Mouse (Mus musculus): Measurements from ENCODE around the gene Trim10. TPM values are rescaled to one million over a fixed set of nuclear protein-coding genes. Genes with fewer than 3 reads are reported as not detected.

Trim10 gene
- polyA plus RNA-seq, 1 experiment: not detected

DNA sequence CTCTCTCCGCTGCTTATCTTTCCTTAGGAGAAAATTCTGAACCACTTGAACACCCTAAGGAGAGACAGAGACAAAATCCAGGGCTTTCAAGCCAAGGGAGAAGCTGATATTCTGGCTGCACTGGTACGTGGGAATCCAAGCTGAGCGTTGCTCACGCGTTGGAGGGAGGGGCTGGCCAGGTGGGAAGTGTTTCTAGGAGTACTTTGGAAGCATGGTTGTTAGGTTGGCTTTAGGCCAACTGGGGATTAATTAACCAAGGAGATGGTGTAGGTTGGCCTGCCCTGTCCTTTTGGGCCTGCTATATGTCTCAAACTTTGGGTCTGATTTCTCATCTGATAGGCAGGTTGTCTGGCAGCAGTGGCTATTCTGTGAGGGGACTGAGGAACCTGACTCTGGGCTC, 18.2 kb upstream of the Trim10 start:
- Histone ChIP-seq H3K79me2 (ENCODE audit: control insufficient read depth, insufficient read depth) (no peaks in the 10 kb centered on the region), H3ac (ENCODE audit: control insufficient read depth, insufficient read length) (no peak overlapping the region), H3K27me3 (ENCODE audit: control insufficient read depth, insufficient read depth, insufficient read length) (no peaks in the 10 kb centered on the region), H3K4me3 (no peak overlapping the region), H3K36me3 (ENCODE audit: control insufficient read depth, insufficient read depth) (peaks cover 14% of the 10 kb centered on the region), H3K4me2 (ENCODE audit: low read depth) (no peak overlapping the region)
- TF ChIP-seq SRF (IDR thresholded peaks at IDR 0.05; ENCODE audit: control insufficient read depth, insufficient read length, low read depth): no peak
- no peak for TF ChIP-seq MAX (IDR thresholded peaks at IDR 0.05; ENCODE audit: low read depth)
- TF ChIP-seq REST (IDR thresholded peaks at IDR 0.05; ENCODE audit: insufficient read depth, insufficient read length): no peak
- no peak for TF ChIP-seq MYOD1 (IDR thresholded peaks at IDR 0.05; ENCODE audit: control insufficient read depth in 1 of 3, insufficient read length in 2 of 3, low read depth in 2 of 3)
- TF ChIP-seq TCF12 (IDR thresholded peaks at IDR 0.05; ENCODE audit: insufficient read depth, poor library complexity, severe bottlenecking): no peak
- TF ChIP-seq TCF3 (IDR thresholded peaks at IDR 0.05; ENCODE audit: insufficient read length, low read depth): no peak
- no peak for TF ChIP-seq E2F4 (IDR thresholded peaks at IDR 0.05; ENCODE audit: insufficient read depth)
- no peak for TF ChIP-seq MYOG (IDR thresholded peaks at IDR 0.05; ENCODE audit: control insufficient read depth in 1 of 3, insufficient read depth in 1 of 3, insufficient read length in 2 of 3, low read depth in 2 of 3)
- no peak for TF ChIP-seq USF1 (IDR thresholded peaks at IDR 0.05; ENCODE audit: low read depth)
- no peak for TF ChIP-seq POLR2AphosphoS2 (IDR thresholded peaks at IDR 0.05; ENCODE audit: insufficient read length, low read depth)
- TF ChIP-seq CEBPB (IDR thresholded peaks at IDR 0.05; ENCODE audit: insufficient read depth, poor library complexity, severe bottlenecking): no peak
- no peak for TF ChIP-seq POLR2A (IDR thresholded peaks at IDR 0.05; ENCODE audit: insufficient read length, low read depth)

DNA sequence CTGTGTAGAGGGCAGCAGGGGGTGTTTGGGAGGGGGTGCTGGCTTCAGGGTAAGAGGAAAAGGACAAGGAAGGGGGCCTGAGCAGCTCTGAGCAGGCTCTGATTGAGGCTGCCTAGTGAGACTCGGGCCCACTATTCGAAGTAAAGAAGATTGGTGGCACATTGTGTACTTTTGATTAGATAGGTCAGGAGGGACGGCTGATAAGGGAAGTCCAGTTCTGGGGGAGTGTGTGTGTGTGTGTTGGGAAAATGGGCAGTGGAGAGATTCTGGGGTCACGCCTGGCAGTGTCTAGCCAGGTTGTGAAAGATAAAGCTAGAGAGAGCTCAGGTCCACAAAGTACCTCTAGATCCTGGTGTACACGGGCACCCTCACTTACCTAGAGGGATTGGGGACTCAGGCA, 17.7 kb upstream of the Trim10 start:
- Histone ChIP-seq H3K27me3 (ENCODE audit: control insufficient read depth, insufficient read depth, insufficient read length) (no peaks in the 10 kb centered on the region), H3K36me3 (ENCODE audit: control insufficient read depth, insufficient read depth) (peaks cover 14% of the 10 kb centered on the region), H3K4me2 (ENCODE audit: low read depth) (no peak overlapping the region), H3K4me3 (no peak overlapping the region), H3K79me2 (ENCODE audit: control insufficient read depth, insufficient read depth) (no peaks in the 10 kb centered on the region), H3ac (ENCODE audit: control insufficient read depth, insufficient read length) (no peak overlapping the region)
- TF ChIP-seq MYOG (IDR thresholded peaks at IDR 0.05; ENCODE audit: control insufficient read depth in 1 of 3, insufficient read depth in 1 of 3, insufficient read length in 2 of 3, low read depth in 2 of 3): no peak
- TF ChIP-seq TCF3 (IDR thresholded peaks at IDR 0.05; ENCODE audit: insufficient read length, low read depth): no peak
- TF ChIP-seq MAX (IDR thresholded peaks at IDR 0.05; ENCODE audit: low read depth): no peak
- TF ChIP-seq MYOD1 (IDR thresholded peaks at IDR 0.05; ENCODE audit: control insufficient read depth in 1 of 3, insufficient read length in 2 of 3, low read depth in 2 of 3): no peak
- TF ChIP-seq POLR2AphosphoS2 (IDR thresholded peaks at IDR 0.05; ENCODE audit: insufficient read length, low read depth): no peak
- TF ChIP-seq SRF (IDR thresholded peaks at IDR 0.05; ENCODE audit: control insufficient read depth, insufficient read length, low read depth): no peak
- no peak for TF ChIP-seq TCF12 (IDR thresholded peaks at IDR 0.05; ENCODE audit: insufficient read depth, poor library complexity, severe bottlenecking)
- no peak for TF ChIP-seq REST (IDR thresholded peaks at IDR 0.05; ENCODE audit: insufficient read depth, insufficient read length)
- TF ChIP-seq E2F4 (IDR thresholded peaks at IDR 0.05; ENCODE audit: insufficient read depth): no peak
- no peak for TF ChIP-seq POLR2A (IDR thresholded peaks at IDR 0.05; ENCODE audit: insufficient read length, low read depth)
- no peak for TF ChIP-seq CEBPB (IDR thresholded peaks at IDR 0.05; ENCODE audit: insufficient read depth, poor library complexity, severe bottlenecking)
- TF ChIP-seq USF1 (IDR thresholded peaks at IDR 0.05; ENCODE audit: low read depth): no peak

DNA sequence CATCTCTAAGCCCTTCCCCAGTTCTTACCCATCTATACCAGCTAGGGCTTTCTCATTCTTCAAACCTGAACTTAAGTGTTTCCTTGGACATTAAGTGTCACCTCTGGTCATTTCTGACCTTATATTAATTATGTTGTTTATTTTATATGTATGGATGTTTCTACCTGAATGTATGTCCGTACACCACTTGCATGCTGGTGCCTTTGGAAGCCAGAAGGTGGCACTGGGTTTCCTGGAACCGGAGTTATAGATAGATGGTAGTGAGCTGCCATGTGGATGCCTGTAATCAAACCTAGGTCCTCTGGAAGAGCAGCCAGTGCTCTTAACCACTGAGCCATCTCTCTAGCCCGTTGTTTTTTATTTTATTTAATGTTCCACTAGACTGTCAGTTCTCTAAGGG, 13.9 kb upstream of the Trim10 start:
- no peak for TF ChIP-seq POLR2A (IDR thresholded peaks at IDR 0.05; ENCODE audit: insufficient read length, low read depth)
- Histone ChIP-seq H3K79me2 (ENCODE audit: control insufficient read depth, insufficient read depth) (no peaks in the 10 kb centered on the region), H3K4me2 (ENCODE audit: low read depth) (no peak overlapping the region), H3ac (ENCODE audit: control insufficient read depth, insufficient read length) (no peak overlapping the region), H3K4me3 (no peak overlapping the region), H3K27me3 (ENCODE audit: control insufficient read depth, insufficient read depth, insufficient read length) (no peaks in the 10 kb centered on the region), H3K36me3 (ENCODE audit: control insufficient read depth, insufficient read depth) (peaks cover 12% of the 10 kb centered on the region)

DNA sequence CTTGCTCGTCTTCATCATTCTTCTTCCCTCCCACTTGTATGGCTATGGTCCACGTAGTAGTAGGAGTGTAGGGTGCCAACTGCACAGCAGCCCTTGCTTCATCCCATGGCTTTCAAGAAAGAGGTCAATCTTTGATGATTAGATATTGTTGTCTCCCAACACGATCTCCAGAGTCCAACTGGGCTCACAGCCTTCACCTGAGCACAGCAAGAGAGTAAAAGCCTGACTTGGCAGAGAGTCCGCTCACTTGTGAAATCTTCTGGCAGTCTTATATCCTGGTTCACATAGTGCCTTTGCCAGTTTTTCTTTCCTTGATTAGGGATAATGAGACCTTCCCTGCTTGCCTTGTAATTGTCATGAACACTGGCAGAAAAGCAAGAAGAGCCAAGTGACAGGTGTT, 13.1 kb upstream of the Trim10 start:
- H3K27me3 ChIP-seq (ENCODE audit: control insufficient read depth, insufficient read depth, insufficient read length): no peaks in the 10 kb centered on the region
- no peak overlapping the region for H3K4me2 ChIP-seq (ENCODE audit: low read depth)
- peaks cover 12% of the 10 kb centered on the region for H3K36me3 ChIP-seq (ENCODE audit: control insufficient read depth, insufficient read depth)
- no peaks in the 10 kb centered on the region for H3K79me2 ChIP-seq (ENCODE audit: control insufficient read depth, insufficient read depth)
- no peak overlapping the region for H3K4me3 ChIP-seq
- no peak for TF ChIP-seq E2F4 (IDR thresholded peaks at IDR 0.05; ENCODE audit: insufficient read depth)
- no peak overlapping the region for H3ac ChIP-seq (ENCODE audit: control insufficient read depth, insufficient read length)

DNA sequence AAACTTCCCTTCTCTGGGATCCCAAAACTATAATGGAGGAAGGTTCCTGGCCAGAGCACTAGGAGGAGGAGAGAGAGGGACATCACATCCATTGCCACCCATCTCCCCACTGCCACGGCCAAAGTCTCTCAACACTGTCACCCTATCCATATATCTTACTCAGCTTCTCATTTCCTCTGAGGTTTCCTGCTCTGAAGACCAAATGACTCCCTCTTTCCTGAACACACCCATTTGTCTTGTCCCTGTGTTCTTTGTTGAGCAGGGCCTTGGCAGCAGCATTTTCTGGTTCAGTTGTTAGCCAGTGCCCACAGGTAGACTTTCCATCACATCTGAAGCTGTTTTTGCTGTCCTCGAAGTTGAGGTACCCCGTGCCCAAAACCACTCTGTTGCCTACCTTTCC, 11.2 kb upstream of the Trim10 start:
- Histone ChIP-seq H3K36me3 (ENCODE audit: control insufficient read depth, insufficient read depth) (peaks cover 12% of the 10 kb centered on the region), H3K79me2 (ENCODE audit: control insufficient read depth, insufficient read depth) (no peaks in the 10 kb centered on the region), H3K4me3 (no peak overlapping the region), H3K27me3 (ENCODE audit: control insufficient read depth, insufficient read depth, insufficient read length) (no peaks in the 10 kb centered on the region), H3ac (ENCODE audit: control insufficient read depth, insufficient read length) (no peak overlapping the region), H3K4me2 (ENCODE audit: low read depth) (no peak overlapping the region)
- TF ChIP-seq POLR2A (IDR thresholded peaks at IDR 0.05; ENCODE audit: insufficient read length, low read depth) (no peak), TCF3 (IDR thresholded peaks at IDR 0.05; ENCODE audit: insufficient read length, low read depth) (no peak), E2F4 (IDR thresholded peaks at IDR 0.05; ENCODE audit: insufficient read depth) (no peak), REST (IDR thresholded peaks at IDR 0.05; ENCODE audit: insufficient read depth, insufficient read length) (no peak), USF1 (IDR thresholded peaks at IDR 0.05; ENCODE audit: low read depth) (no peak), SRF (IDR thresholded peaks at IDR 0.05; ENCODE audit: control insufficient read depth, insufficient read length, low read depth) (no peak), MYOD1 (IDR thresholded peaks at IDR 0.05; ENCODE audit: control insufficient read depth in 1 of 3, insufficient read length in 2 of 3, low read depth in 2 of 3) (no peak), POLR2AphosphoS2 (IDR thresholded peaks at IDR 0.05; ENCODE audit: insufficient read length, low read depth) (no peak), TCF12 (IDR thresholded peaks at IDR 0.05; ENCODE audit: insufficient read depth, poor library complexity, severe bottlenecking) (no peak), CEBPB (IDR thresholded peaks at IDR 0.05; ENCODE audit: insufficient read depth, poor library complexity, severe bottlenecking) (no peak), MAX (IDR thresholded peaks at IDR 0.05; ENCODE audit: low read depth) (no peak), MYOG (IDR thresholded peaks at IDR 0.05; ENCODE audit: control insufficient read depth in 1 of 3, insufficient read depth in 1 of 3, insufficient read length in 2 of 3, low read depth in 2 of 3) (no peak)

Data from myocyte (in vitro differentiated cells).